Mouse (Mus musculus) hindbrain, postnatal 0 days (tissue): ENCODE measurements around the gene Cnih3. TPM values are rescaled to one million over a fixed set of nuclear protein-coding genes. Genes with fewer than 3 reads are reported as not detected.

ENCODE experiments used
- ATAC-seq: fragments of 200-750 bp; cut with Nextera tagmentation; 2 replicates; pipeline ENCODE4 v1.8.0; 2017; ENCODE audit warnings: mild to moderate bottlenecking, moderate TSS enrichment, moderate library complexity
- DNase-seq: peaks from one replicate; pipeline ENCODE4 v3.0.0-alpha.2; 2015; ENCODE audit warnings: low spot score
- H3K27ac ChIP-seq: fragments of 300-500 bp; sonication (generic); 2 replicates; pipeline ENCODE4 v1.5.1; 2014; ENCODE audit warnings: mild to moderate bottlenecking
- H3K27me3 ChIP-seq: fragments of 300-500 bp; sonication (generic); 2 replicates; pipeline ENCODE4 v1.6.1; 2014; ENCODE audit warnings: low read length, mixed read lengths; ENCODE audit not compliant: insufficient read depth
- H3K36me3 ChIP-seq: fragments of 300-500 bp; sonication (generic); 2 replicates; pipeline ENCODE4 v1.6.1; 2014; ENCODE audit warnings: low read length, mixed read lengths; ENCODE audit not compliant: insufficient read depth
- H3K4me1 ChIP-seq: fragments of 300-500 bp; sonication (generic); 2 replicates; pipeline ENCODE4 v1.6.1; 2014; ENCODE audit warnings: antibody characterized with exemption, low read length, mixed read lengths; ENCODE audit not compliant: insufficient read depth
- H3K4me2 ChIP-seq: fragments of 300-500 bp; sonication (generic); 2 replicates; pipeline ENCODE4 v1.6.1; 2014; ENCODE audit warnings: low read depth, mild to moderate bottlenecking, low read length, moderate library complexity, mixed read lengths
- H3K4me3 ChIP-seq: fragments of 300-500 bp; sonication (generic); 2 replicates; pipeline ENCODE4 v1.5.1; 2014; ENCODE audit warnings: low read length
- H3K9ac ChIP-seq: fragments of 300-500 bp; sonication (generic); replicated peaks from 2 replicates; pipeline ENCODE4 v1.6.1; 2014; ENCODE audit warnings: mild to moderate bottlenecking, low read length, moderate library complexity, mixed read lengths
- H3K9me3 ChIP-seq: fragments of 300-500 bp; sonication (generic); 2 replicates; pipeline ENCODE4 v1.6.1; 2016; ENCODE audit warnings: low read length, mixed read lengths
- CTCF ChIP-seq: IDR thresholded peaks from 2 replicates; pipeline ENCODE4 v1.5.1; 2016; ENCODE audit warnings: antibody characterized with exemption, control low read depth, low read depth
- WGBS: fragments of 180-500 bp; shearing (Covaris S2); extraction: QIAGEN DNeasy Blood & Tissue Kit; methylation state at CpG from one replicate; pipeline ENCODE4 v1.1.7; 2014; 5-methylcytosine and 5-hydroxymethylcytosine counted together
- polyA plus RNA-seq: library from polyadenylated mRNA; unstranded; fragments of >200 nt; fragmentation: Nextera tagmentation; extraction: Ambion mirVana; gene quantifications from 2 replicates; pipeline ENCODE4 v1.2.1, GENCODE M21; 2015
- total RNA-seq: library from RNA; depleted of rRNA; stranded (reverse); fragments of >200 nt; gene quantifications from 2 replicates; pipeline ENCODE4 v1.2.3, GENCODE M21; 2014

Cnih3 gene
- total and polyA plus RNA-seq, 2 experiments from 2014 or later, result 13.2 to 23.0 TPM

- H3K4me3 ChIP-seq, result no peak overlapping the region
- H3K27ac ChIP-seq, result no peak overlapping the region
- H3K9ac ChIP-seq, result no peak overlapping the region
- no peaks in the 10 kb centered on the region for H3K4me1 ChIP-seq
- 87% methylated on average over 3 of the region's 3 CpGs for WGBS
- H3K27me3 ChIP-seq, result no peaks in the 10 kb centered on the region
- TF ChIP-seq CTCF, result no peak
- H3K36me3 ChIP-seq, result no peaks in the 10 kb centered on the region
- ATAC-seq, result no peak
- no peaks in the 10 kb centered on the region for H3K9me3 ChIP-seq
- no peak for DNase-seq
- H3K4me2 ChIP-seq, result no peak overlapping the region
These were observed 37.1 kb upstream of the Cnih3 start for GRCm38 (mm10) chr1:181315350-181315749.

- Histone ChIP-seq H3K4me1 (no peaks in the 10 kb centered on the region), H3K4me3 (no peak overlapping the region), H3K27ac (no peak overlapping the region), H3K36me3 (no peaks in the 10 kb centered on the region), H3K4me2 (no peak overlapping the region), H3K27me3 (no peaks in the 10 kb centered on the region), H3K9ac (no peak overlapping the region), H3K9me3 (no peaks in the 10 kb centered on the region)
- DNase-seq (no peak), ATAC-seq (no peak)
- TF ChIP-seq CTCF, result no peak
- WGBS, result 84% methylated on average over 5 of the region's 5 CpGs
These were observed 35.9 kb upstream of the Cnih3 start for GRCm38 (mm10) chr1:181316571-181316970.

GRCm38 (mm10) chr1:181319466-181319865, 33.0 kb upstream of the Cnih3 start:
- Histone ChIP-seq H3K9ac (no peak overlapping the region), H3K4me1 (no peaks in the 10 kb centered on the region), H3K4me2 (no peak overlapping the region), H3K27me3 (no peaks in the 10 kb centered on the region), H3K9me3 (no peaks in the 10 kb centered on the region), H3K36me3 (no peaks in the 10 kb centered on the region), H3K27ac (no peak overlapping the region), H3K4me3 (no peak overlapping the region)
- DNase-seq (no peak), ATAC-seq (no peak)
- no peak for TF ChIP-seq CTCF
- WGBS, result 82% methylated on average over 6 of the region's 6 CpGs

- Histone ChIP-seq H3K4me2 (no peak overlapping the region), H3K9me3 (no peaks in the 10 kb centered on the region), H3K4me3 (no peak overlapping the region), H3K4me1 (no peaks in the 10 kb centered on the region), H3K27ac (no peak overlapping the region), H3K36me3 (no peaks in the 10 kb centered on the region), H3K27me3 (no peaks in the 10 kb centered on the region), H3K9ac (no peak overlapping the region)
- TF ChIP-seq CTCF, result no peak
- 91% methylated on average over 5 of the region's 5 CpGs for WGBS
- ATAC-seq (no peak), DNase-seq (no peak)
These were observed 31.3 kb upstream of the Cnih3 start for GRCm38 (mm10) chr1:181321149-181321548.

GRCm38 (mm10) chr1:181323134-181323533, 29.3 kb upstream of the Cnih3 start:
- Histone ChIP-seq H3K27me3 (no peaks in the 10 kb centered on the region), H3K27ac (no peak overlapping the region), H3K36me3 (no peaks in the 10 kb centered on the region), H3K4me2 (no peak overlapping the region), H3K9me3 (no peaks in the 10 kb centered on the region), H3K4me1 (no peaks in the 10 kb centered on the region), H3K9ac (no peak overlapping the region), H3K4me3 (no peak overlapping the region)
- WGBS, result 95% methylated on average over 3 of the region's 3 CpGs
- no peak for ATAC-seq
- no peak for DNase-seq
- no peak for TF ChIP-seq CTCF

- ATAC-seq, result no peak
These were observed 25.3 kb upstream of the Cnih3 start for GRCm38 (mm10) chr1:181327137-181327536.

GRCm38 (mm10) chr1:181327636-181328420, 24.6 kb upstream of the Cnih3 start:
- 82% methylated on average over 10 of the region's 10 CpGs for WGBS
- Histone ChIP-seq H3K4me1 (no peaks in the 10 kb centered on the region), H3K4me3 (no peak overlapping the region), H3K9ac (no peak overlapping the region), H3K27me3 (no peaks in the 10 kb centered on the region), H3K36me3 (no peaks in the 10 kb centered on the region), H3K4me2 (no peak overlapping the region), H3K9me3 (no peaks in the 10 kb centered on the region), H3K27ac (no peak overlapping the region)
- TF ChIP-seq CTCF, result no peak
- DNase-seq (no peak), ATAC-seq (no peak)

More at GRCm38 (mm10) chr1:181327137-181327536, 25.3 kb upstream of the Cnih3 start:
- Histone ChIP-seq H3K9me3 (no peaks in the 10 kb centered on the region), H3K36me3 (no peaks in the 10 kb centered on the region), H3K9ac (no peak overlapping the region), H3K4me1 (no peaks in the 10 kb centered on the region), H3K27me3 (no peaks in the 10 kb centered on the region), H3K4me2 (no peak overlapping the region), H3K27ac (no peak overlapping the region), H3K4me3 (no peak overlapping the region)
- DNase-seq, result no peak
- no peak for TF ChIP-seq CTCF
- 96% methylated on average over 5 of the region's 5 CpGs for WGBS
